Mouse (Mus musculus) embryo, embryonic 10.5 days (tissue): Measurements from ENCODE around the gene Prss54.
A peak's percentile ranks its signal among the peaks of the same experiment; 100 is the strongest.

Source experiments
- DNase-seq: peaks from one replicate; pipeline ENCODE4 v3.0.0-alpha.2; 2015; ENCODE audit warnings: low spot score

Prss54 gene

DNA sequence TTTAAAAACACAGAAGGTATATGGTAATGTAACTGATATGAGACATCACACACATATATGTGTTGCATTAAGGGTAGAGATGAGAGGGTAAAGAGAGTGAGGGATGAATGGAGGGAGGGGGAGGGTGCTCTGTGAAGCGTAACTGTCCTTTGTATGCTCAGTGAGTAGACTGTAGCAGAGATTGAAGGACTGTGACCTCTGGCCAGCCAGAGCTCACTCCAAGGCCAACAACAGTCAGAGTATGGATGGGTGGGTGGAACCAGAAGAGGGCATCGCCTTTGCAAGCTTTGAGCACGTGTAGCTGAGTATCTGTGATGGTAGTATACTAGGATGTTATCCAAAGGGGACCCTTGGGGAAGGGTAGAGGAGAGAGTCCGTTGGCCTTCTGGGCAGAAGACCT is 24.6 kb downstream of the Prss54 start:
- DNase-seq, result no peak

DNA sequence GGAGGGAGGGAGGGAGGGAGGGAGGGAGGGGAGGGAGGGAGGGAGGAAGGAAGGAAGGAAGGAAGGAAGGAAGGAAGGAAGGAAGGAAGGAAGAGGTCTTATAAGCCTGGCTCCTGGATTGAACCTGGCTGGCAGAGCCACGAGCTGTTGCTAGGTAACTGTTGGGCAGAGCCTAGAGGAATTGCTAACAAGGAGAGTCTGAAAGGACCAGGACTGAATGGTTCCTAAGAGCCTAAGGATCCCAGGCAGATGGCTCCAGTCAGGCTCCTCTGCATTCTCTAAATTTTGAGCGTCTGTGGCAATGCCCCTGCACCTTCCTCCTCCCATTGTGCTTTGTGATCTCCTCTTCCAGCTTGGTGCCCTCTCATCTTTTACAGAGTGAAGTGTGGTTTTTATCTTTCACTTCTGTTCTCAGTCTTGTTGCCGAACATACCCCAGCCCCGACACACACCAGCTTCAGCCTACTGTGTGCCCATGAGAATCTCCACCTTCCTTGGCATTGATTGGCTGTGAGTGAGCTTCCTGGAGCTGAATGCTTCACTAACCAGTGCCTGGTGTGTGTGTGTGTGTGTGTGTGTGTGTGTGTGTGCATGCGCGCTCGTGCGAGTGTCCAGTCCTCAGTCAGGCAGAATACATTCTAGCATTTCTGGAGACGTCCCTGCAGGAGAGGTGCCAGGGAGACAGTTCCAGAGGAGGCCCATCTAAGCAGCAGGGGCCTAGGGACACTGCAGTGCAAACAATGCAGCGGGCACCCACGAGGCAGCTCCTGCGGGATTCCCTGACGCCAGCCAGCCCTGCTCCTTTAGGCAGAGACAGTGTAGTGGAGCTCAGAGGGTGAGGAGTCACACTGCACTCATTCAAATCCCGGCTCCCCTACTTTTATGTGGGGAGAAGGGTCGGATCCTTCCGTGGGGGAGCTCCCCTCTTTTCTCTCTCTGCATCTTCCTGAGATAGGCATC is 26.0 kb downstream of the Prss54 start:
- DNase-seq, result peak; percentile 18

DNA sequence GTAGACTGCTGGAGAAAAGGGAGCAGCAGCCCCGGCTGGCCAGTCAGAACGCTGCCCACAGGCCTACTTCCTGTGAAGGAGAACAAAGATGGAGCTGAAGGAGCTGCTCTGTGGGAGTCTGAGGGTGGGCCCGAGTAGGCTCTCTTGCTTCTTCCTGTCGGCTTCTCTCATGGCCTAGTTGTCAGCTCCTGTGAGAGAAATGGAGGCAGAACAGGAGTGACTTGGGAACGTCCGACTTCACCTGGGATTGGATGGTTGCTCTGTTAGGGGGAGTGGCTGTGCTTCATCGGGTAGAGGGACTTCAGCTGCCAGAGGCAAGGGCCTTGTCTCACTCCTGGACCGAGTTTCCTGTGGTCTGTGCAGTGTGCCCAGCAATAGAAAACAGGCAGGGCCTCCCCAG is 28.2 kb downstream of the Prss54 start:
- no peak for DNase-seq

DNA sequence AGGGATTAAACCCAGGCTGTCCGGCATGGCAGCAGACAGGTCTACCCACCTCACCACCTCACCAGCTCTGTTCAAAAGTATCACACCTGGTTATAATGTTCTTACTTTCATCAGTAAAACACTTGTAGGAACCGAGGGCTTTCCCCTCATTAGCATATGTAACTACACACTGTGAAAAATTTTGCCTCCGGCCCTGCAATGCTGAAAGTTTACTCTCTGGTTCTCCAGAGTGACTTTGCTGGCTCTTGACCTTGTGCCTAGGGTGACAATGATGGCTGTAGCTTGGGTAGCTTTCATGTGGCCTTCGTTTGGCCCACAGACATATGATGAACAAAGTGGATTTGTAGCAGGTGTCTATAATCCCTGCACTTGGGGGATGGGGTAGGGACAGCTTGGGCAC is 29.2 kb downstream of the Prss54 start:
- DNase-seq, result no peak

DNA sequence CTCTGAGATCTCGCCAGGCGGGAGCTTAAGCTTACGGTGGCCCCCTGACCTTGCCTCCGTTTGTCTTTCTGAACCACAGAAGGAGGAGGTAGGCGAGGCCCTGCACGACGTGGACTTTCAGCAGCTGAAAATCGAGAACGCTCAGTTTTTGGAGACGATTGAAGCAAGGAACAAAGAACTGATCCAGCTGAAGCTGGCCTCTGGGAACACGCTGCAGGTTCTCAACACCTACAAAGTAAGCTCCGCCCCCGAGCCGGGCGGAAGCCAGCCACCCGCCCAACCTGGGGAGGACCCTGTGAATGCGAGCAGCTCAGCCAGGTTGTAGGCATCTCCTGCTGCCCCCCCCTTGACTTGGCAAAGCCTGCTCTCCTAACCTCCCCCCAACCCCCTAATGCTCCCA is 30.3 kb downstream of the Prss54 start:
- no peak for DNase-seq

DNA sequence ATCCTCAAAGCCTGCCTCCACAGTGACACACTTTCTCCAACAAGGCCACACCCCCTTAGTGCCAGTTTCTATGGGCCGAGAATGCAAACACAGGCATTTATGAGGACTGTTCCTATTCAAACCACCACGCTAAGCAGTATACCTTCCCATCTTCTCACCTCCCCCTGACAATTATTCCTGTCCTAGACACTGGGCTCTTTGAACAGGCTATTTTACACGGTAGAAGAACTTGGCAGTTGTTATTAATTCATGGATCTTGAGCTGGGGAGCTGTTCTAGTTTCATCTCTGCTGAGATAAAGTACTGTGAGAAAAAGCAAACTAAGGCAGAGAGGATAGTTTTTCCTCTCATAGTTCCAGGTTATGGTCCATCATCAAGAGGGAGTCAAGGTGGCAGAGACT is 33.1 kb downstream of the Prss54 start:
- no peak for DNase-seq

DNA sequence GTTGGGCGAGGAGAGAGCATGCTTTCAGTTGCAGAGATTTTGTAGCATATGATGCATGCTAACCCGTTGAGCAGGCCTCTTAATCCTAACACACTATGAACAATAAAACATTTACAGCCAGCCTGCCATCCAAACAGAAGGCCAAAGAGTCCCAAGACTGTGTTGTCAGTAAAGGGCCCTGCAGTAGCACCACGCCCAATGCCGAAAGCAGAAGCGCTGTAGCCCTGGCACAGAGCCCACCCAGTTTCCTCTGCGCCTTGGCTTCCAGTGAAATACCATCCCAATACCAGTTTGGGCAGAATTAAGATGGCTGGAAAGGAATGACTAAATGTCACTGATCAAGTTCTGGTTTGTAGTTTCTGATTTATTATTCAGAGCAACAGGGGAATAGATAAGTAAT is 33.9 kb downstream of the Prss54 start:
- no peak for DNase-seq

DNA sequence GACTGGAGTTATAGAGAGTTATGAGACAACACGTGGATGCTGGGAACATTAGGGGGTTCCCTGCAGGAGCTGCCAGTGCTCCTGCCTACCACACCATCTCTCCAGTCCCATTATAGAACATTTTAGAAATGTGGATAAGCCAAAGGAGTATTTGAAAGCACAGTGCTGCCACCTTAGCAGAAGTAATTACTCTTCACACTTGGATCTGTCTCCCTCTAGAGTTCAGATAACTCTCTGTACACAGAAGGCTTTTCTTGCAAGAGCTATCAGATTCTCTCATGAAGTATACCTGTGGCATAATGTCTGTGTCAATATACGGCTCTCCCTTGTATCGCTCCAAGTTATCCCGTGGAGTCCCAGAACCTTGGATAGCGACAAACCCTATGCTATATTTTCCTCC is 36.7 kb downstream of the Prss54 start:
- DNase-seq, result no peak

DNA sequence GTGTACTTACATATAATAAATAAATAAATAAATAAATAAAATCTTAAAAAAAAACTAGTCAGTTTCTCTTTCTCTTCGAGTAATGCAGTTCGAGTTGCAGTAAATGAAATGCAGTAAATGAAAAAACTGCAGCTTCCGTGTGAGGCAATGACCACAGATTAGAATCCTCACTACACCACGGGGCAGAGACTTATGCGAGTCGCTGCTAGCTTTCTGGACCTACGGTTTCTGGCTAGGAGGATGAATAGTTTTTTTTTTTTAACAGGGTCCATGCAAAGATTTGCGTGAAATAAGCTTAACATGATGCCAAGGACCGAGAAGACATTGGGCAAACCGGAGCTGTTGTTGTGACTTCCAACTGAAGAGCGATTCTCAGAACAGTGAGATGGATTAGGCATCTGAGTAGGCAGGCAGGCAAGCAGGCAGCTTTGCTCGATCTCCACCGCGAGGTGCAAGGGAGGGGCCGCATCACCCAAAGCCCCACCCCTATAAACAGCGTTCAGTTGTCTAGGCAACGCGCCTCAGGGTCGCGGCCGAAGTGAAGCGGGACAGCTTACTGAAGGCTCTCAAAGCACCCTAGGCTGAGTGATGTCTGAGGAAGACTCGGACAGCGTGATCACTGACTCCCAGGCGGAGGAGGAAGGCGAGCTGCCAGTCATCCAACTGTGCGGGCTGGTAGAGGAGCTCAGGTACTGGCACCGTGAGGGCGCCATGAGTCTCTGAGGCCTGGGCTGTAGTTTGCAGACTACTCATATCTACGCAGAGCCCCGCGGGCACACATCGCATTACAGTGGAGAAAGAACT is 42.4 kb downstream of the Prss54 start, which contains the start of gene Ccdc113:
Ccdc113 (plus strand) TSS at position 502 of the 804 bp plus-strand sequence.
- peak; percentile 76 for DNase-seq

DNA sequence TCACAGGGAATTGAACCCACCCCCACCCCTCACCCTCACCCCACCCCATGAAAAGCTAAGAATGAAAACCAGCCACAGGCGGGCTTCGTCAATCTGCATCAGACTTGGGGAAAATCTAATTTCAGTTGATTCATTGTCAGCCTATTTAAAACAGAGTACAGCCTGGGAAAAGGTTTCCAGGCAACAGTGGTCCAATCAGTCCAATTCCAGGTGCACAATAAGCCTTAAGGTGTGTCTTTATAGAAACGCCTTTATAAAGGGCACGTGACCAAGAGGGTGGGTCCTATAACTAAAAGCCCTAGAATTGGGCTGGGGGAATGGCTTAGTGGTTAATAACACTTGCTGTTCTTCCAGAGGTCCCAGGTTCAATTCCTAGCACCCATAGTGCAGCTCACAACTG is 43.9 kb downstream of the Prss54 start:
- DNase-seq, result no peak

DNA sequence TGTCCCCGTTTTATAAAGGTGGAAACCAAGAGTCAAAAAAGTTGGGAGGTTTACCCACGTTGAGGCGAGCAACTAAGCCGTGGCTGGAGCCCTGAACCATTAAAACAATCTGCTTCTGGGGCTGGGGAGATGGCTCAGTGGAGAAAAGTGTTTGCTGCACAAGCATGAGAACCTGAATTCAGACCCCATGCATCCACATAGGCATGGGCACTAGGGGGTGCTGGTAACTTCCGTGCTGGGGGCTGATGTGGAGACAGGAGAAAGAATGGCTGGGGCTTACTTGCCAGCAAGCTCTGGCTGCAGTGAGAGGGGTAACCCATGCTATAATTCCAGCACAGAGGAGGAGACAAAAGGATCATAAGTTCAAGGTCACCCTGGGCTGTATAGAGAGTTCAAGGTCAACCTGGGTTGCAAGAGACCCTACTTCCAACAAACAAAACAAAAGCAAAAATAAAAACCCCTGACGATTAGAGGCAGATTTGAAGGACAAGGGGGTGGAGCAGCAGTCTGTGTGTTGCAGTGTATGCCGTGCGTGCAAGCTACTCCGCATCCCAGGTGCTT is 47.3 kb downstream of the Prss54 start:
- no peak for DNase-seq

DNA sequence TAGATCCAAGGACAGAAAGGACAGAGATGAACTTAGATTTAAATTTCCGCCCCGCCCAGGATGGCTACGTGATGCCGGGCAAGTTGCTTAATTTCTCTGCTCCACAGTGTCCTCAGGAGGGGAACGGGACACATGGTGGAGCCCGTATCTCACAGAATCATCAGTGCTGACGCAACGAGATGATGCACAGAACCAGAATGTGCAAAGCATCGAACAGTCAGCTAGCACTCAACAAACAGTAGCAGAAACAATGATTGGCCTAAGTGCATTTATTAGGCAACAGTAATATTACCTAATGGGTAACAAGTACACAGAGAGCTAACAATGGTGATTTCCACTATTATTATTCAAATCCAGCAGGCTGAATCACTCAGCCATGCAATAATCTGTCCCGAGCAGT is 47.9 kb downstream of the Prss54 start:
- no peak for DNase-seq

DNA sequence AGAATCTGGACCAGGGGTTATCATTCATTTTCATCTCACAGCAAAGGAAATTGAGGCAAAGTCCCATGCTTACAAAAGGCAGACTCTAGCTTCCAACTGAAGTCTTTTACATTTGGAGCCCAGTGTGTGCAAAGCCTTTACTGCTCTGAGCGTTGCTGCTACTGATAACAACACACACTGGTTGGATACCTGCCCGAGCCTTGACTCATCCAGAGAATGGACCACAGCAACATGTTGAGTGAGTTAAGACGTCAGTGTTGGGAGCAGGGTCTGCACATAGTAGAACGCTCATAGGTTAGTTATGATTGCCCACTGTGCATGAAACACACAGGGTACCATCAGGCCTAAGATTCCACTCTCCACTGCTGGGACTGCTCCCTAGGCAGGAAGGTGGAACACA is 52.1 kb downstream of the Prss54 start:
- no peak for DNase-seq

DNA sequence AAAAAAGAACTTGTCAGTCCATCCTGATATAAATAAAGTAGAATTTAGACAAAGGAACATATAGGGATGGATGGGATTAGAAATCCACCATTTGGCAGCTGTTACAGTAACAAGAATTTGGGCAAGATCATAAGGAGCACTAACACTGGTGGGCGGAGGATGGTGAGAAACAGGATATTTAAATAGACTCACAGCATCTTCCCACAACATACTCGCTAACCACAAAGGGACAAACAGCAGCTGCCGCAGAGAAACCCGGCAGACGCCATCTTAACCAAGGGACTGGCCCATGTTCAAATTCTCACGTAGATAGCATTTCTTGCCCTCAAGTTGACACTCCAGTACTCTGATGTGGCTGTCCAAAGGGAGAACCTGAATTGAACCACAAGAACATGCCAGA is 59.2 kb downstream of the Prss54 start:
- no peak for DNase-seq

DNA sequence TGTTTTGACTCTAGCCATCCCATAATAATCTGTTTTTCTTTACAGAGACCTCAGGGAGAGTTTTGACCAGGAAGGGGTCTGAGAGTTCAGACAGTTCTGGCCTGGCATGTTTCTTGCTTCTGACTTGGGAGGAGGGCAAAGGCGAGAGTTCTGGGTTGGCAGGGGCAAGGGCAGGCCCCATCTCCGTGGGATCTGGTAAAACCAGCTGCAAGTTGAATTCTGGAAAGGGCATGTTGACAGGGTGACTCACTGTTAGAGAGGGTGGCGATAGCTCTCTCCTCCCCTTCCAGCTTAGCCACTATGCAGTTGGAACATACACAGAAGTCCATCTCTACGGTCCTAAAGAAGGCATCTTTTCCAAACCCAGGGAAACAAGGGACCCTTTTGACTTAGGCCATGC is 62.9 kb downstream of the Prss54 start:
- no peak for DNase-seq

DNA sequence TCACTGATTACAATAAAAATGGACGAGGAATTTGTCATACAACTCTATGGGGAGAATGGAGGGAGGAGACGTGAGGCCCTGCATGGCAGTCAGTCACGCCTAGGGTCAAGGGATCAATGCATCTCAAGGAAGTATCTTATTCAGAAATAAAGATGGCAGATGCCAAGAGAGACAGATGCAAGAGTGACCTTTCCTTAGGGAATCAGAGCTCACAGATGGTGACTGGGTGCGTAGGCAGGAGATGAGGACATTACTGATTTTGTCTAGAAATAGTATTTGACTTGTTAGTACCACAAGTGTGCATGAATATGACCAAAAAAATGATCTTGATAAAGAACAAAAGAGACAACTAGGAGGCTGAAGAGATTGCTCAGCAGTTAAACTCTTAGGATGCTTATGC is 63.9 kb downstream of the Prss54 start:
- peak; percentile 20 for DNase-seq
